Comparison of ENCODE assay signal across 16 mouse cellular contexts in the genomic region with DNA sequence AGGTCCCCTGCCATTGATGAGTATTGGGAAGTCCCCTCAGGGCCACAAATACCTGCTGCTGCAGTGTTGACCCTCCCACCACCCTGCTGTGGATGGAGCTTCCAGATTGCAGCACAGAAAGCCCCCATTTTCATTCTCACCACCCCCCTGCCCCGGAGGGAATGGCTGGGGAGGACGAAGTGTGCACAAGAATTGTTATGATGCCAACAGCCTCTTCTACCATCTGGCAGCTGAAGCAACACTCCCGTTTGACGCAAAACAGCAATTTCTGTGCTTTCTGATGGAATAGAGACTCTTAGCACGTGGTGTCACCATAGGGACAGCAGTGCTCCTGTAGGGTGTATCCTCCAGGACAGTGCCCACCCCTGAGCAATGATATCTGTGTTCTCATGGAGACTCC.
DNase-seq lines count a peak whose midpoint lies in the region; ATAC-seq lines count a peak whose summit lies in the region.
"Had no signal": no experiment of that assay in that cellular context is flagged by ENCODE, and none has a peak within 500 bp of the region (broad histone marks: within the 10 kb centered on the region; RNA-seq: fewer than 3 reads in every experiment).

No protein-coding gene starts in this region.

- no peak for ATAC-seq in activated CD4-positive, CD25-positive, alpha-beta regulatory T cell, adult 4 months
- ATAC-seq: inflammation-experienced regulatory T-cells, adult 6 months; midbrain, embryonic 16.5 days had no signal

- peak; percentile 5 to 18 for DNase-seq in cerebellum, postnatal 14 days
- no peak for DNase-seq in cerebellum, adult 9-10 months
- DNase-seq in frontal cortex, postnatal 25 days (ENCODE audit: low spot score in 2 of 2), result peak; percentile 16 to 31
- DNase-seq in left cerebral cortex, adult 11 months (ENCODE audit: low spot score), result peak; percentile 26
- peak; percentile 12 for DNase-seq in right cerebral cortex, postnatal 14 days
- DNase-seq in thymus, postnatal 4 days, result no peak
- no peak for DNase-seq in MN1 (ENCODE audit: low spot score)
- DNase-seq: cerebellum, adult 9-11 months; gastrocnemius, postnatal 10 days; kidney, postnatal 36 days; liver, embryonic 13.5 days; lung, postnatal 36 days; spleen, adult 18-20 months had no signal

Comparison
In these comparisons a context has a peak if more than half of its experiments do, and no peak if none do; other contexts are left out.
1. DNase-seq: peak in cerebellum, postnatal 14 days (2 of 2), frontal cortex, postnatal 25 days (2 of 2), left cerebral cortex, adult 11 months (single experiment) and right cerebral cortex, postnatal 14 days (single experiment); none in cerebellum, adult 9-10 months (single experiment), thymus, postnatal 4 days (single experiment) and MN1 (single experiment).